ENCODE assay signal across 8 mouse cellular contexts in the genomic region with DNA sequence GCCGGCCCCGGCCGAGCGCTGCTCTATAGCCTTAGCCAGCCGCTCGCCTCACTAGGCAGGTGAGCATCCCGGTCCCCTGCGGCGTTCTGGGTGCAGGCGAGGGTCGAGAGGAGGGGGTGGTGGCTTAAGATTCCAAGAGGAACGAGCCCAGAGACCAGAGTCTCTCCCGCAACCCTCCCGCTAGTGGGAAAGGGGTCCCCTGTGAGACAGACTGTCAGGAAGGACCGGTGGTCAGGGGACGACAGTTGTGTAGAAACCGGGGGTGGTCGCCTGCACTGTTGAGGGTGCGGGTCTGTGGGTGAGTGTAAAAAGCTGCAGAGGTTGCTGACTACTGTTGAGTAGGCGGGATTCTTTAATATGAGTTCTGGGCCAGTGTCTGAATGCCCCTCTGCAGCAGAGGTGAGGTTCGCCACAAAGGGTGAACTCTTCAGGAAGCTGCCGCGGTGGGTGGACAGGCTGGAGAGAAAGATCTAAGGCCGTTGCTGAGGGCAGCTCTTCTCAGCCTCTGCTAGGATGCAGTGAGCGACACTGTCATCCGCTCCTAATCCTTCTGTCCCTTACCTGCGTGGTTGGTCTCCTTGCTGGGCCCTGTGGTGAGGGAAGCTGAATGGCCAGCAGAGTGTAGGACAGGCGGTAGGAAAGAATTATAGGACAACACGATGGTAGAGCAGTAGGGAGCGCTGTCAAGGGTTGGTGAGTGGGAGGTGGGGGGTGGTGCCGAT. TPM values are rescaled to one million over a fixed set of nuclear protein-coding genes. Genes with fewer than 3 reads are reported as not detected.
A peak's percentile ranks its signal among the peaks of the same experiment; 100 is the strongest.
DNase-seq lines count a peak whose midpoint lies in the region; ATAC-seq and TF ChIP-seq lines count a peak whose summit lies in the region.

No protein-coding gene starts in this region.

- H3K4me1 ChIP-seq in embryonic facial prominence, embryonic 11.5 days (ENCODE audit: control insufficient read depth, insufficient read depth, low read length) = peaks cover 3% of the 10 kb centered on the region
- H3K4me1 ChIP-seq in intestine, postnatal 0 days (replicated peaks; ENCODE audit: control insufficient read depth, insufficient read depth, low read length) = 0 out of 2 replicates have a peak, but pooled peaks cover 2% of the 10 kb centered on the region
- H3K4me1 ChIP-seq in neural tube, embryonic 12.5 days = peaks cover 13% of the 10 kb centered on the region

- no peaks in the 10 kb centered on the region for H3K36me3 ChIP-seq in embryonic facial prominence, embryonic 11.5 days (replicated peaks; ENCODE audit: control insufficient read depth, insufficient read depth, low read depth, low read length)
- no peaks in the 10 kb centered on the region for H3K36me3 ChIP-seq in intestine, postnatal 0 days (ENCODE audit: control insufficient read depth, insufficient read depth)
- no peaks in the 10 kb centered on the region for H3K36me3 ChIP-seq in neural tube, embryonic 12.5 days

- no peak for DNase-seq in layer of hippocampus, adult 2 months (ENCODE audit: low spot score in 2 of 2)
- DNase-seq in layer of hippocampus, adult 8-10 months (ENCODE audit: low spot score in 2 of 2) = no peak
- DNase-seq in embryonic facial prominence, embryonic 11.5 days (ENCODE audit: low spot score) = no peak
- DNase-seq in layer of hippocampus, postnatal 25 days (ENCODE audit: extremely low spot score in 1 of 2, low spot score in 1 of 2) = no peak
- no peak for DNase-seq in thymus, adult 18-20 months
- no peak for DNase-seq in left cerebral cortex, postnatal 4 days

- peak overlapping the region; percentile 34; the same call in 1 of the 2 replicates for H3K9ac ChIP-seq in embryonic facial prominence, embryonic 11.5 days (replicated peaks; ENCODE audit: low read length)
- peak overlapping the region; percentile 26; the same call in 1 of the 2 replicates for H3K9ac ChIP-seq in intestine, postnatal 0 days (ENCODE audit: low read depth, low read length)
- H3K9ac ChIP-seq in neural tube, embryonic 12.5 days = peak overlapping the region; percentile 56

- H3K27me3 ChIP-seq in embryonic facial prominence, embryonic 11.5 days (ENCODE audit: control insufficient read depth, insufficient read depth, low read length) = peaks cover 71% of the 10 kb centered on the region
- H3K27me3 ChIP-seq in intestine, postnatal 0 days (replicated peaks; ENCODE audit: control insufficient read depth, insufficient read depth, low read length) = peaks cover 86% of the 10 kb centered on the region
- peaks cover 92% of the 10 kb centered on the region for H3K27me3 ChIP-seq in neural tube, embryonic 12.5 days (replicated peaks)

- H3K27ac ChIP-seq in layer of hippocampus, adult 2 months = no peak overlapping the region
- H3K27ac ChIP-seq in embryonic facial prominence, embryonic 11.5 days (replicated peaks; ENCODE audit: low read depth, low read length) = no peak overlapping the region
- H3K27ac ChIP-seq in intestine, postnatal 0 days (ENCODE audit: low read depth, low read length) = no peak overlapping the region
- no peak overlapping the region for H3K27ac ChIP-seq in neural tube, embryonic 12.5 days

- no peaks in the 10 kb centered on the region for H3K9me3 ChIP-seq in embryonic facial prominence, embryonic 11.5 days (replicated peaks; ENCODE audit: control insufficient read depth, low read length)
- no peaks in the 10 kb centered on the region for H3K9me3 ChIP-seq in intestine, postnatal 0 days (ENCODE audit: control insufficient read depth)
- H3K9me3 ChIP-seq in neural tube, embryonic 12.5 days = no peaks in the 10 kb centered on the region

- intact Hi-C loops in left cerebral cortex, postnatal 4 days (cut with DNase I) = no loop called here

- WGBS in embryonic facial prominence, embryonic 11.5 days = under 1% methylated on average over 31 of the region's 31 CpGs
- WGBS in intestine, postnatal 0 days = 4% methylated on average over 31 of the region's 31 CpGs
- whole genome bisulfite sequencing in neural tube, embryonic 12.5 days = 1% methylated on average over 31 of the region's 31 CpGs

- peak overlapping the region; percentile 96 for H3K4me2 ChIP-seq in embryonic facial prominence, embryonic 11.5 days (ENCODE audit: low read depth, low read length)
- peak overlapping the region; percentile 79 for H3K4me2 ChIP-seq in intestine, postnatal 0 days (replicated peaks; ENCODE audit: low read depth)
- H3K4me2 ChIP-seq in neural tube, embryonic 12.5 days (replicated peaks) = peak overlapping the region; percentile 95

- H3K4me3 ChIP-seq in layer of hippocampus, adult 2 months = peak overlapping the region; percentile 56
- peak overlapping the region; percentile 45 for H3K4me3 ChIP-seq in embryonic facial prominence, embryonic 11.5 days (ENCODE audit: low read depth, low read length)
- H3K4me3 ChIP-seq in intestine, postnatal 0 days (ENCODE audit: low read depth, low read length) = peak overlapping the region; percentile 51
- H3K4me3 ChIP-seq in neural tube, embryonic 12.5 days = peak overlapping the region; percentile 48

- no peak; the same call in 1 of the 2 replicates for ATAC-seq in embryonic facial prominence, embryonic 11.5 days (replicated peaks; ENCODE audit: insufficient number of reproducible peaks, low FRiP score, low TSS enrichment, low read depth)
- peak; percentile 19; the same call in 1 of the 2 replicates for ATAC-seq in intestine, postnatal 0 days
- peak; percentile 25; the same call in 1 of the 2 replicates for ATAC-seq in neural tube, embryonic 12.5 days (ENCODE audit: low FRiP score, low read depth)

- TF ChIP-seq CTCF in layer of hippocampus, adult 2 months (conservative IDR thresholded peaks at IDR 0.05) = no peak
- no peak for TF ChIP-seq CTCF in intestine, postnatal 0 days (IDR thresholded peaks at IDR 0.05; ENCODE audit: low read depth)

RNA-seq across cellular contexts. Expression of a gene that starts 7.5 kb away (rescaled TPM):
- total RNA-seq in layer of hippocampus, adult 2 months (2021) = 1 to 10 TPM in 1 of 2 experiments, under 1 TPM in 1; 0.86 to 1.0 TPM
- total RNA-seq in layer of hippocampus, adult 8-10 months (2022) = 1 to 10 TPM; 1.1 to 2.6 (median 1.7) TPM
- polyA plus RNA-seq in embryonic facial prominence, embryonic 11.5 days (2014; fragmentation: Nextera tagmentation; extraction: Ambion mirVana) = 4.8 and 5.3 TPM in 2 replicates
- polyA plus RNA-seq in intestine, postnatal 0 days (2015; fragmentation: Nextera tagmentation; extraction: Ambion mirVana) = 0.22 and 0.27 TPM in 2 replicates
- 3.0 and 3.3 TPM in 2 replicates for polyA plus RNA-seq in neural tube, embryonic 12.5 days (2016; fragmentation: Nextera tagmentation; extraction: Ambion mirVana)
- 1 to 10 TPM; 1.1 to 1.5 TPM for total RNA-seq in layer of hippocampus, postnatal 25 days (2021)
- total RNA-seq in left cerebral cortex, postnatal 4 days (2021) = 1 to 10 TPM; 2.1 to 2.4 TPM

RNA-seq across cellular contexts. Expression of a gene that starts 24.8 kb away (rescaled TPM):
- total RNA-seq in layer of hippocampus, adult 2 months (2021) = under 1 TPM in 1 of 2 experiments, not detected in 1; 0.96 TPM
- 1 to 10 TPM in 1 of 4 experiments, under 1 TPM in 3; 0.54 to 1.5 (median 0.74) TPM for total RNA-seq in layer of hippocampus, adult 8-10 months (2022)
- polyA plus RNA-seq in embryonic facial prominence, embryonic 11.5 days (2014; fragmentation: Nextera tagmentation; extraction: Ambion mirVana) = 11.3 and 13.1 TPM in 2 replicates
- 358 and 402 TPM in 2 replicates for polyA plus RNA-seq in intestine, postnatal 0 days (2015; fragmentation: Nextera tagmentation; extraction: Ambion mirVana)
- 8.0 and 9.5 TPM in 2 replicates for polyA plus RNA-seq in neural tube, embryonic 12.5 days (2016; fragmentation: Nextera tagmentation; extraction: Ambion mirVana)
- total RNA-seq in layer of hippocampus, postnatal 25 days (2021) = under 1 TPM in 1 of 2 experiments, not detected in 1; 0.71 TPM
- total RNA-seq in left cerebral cortex, postnatal 4 days (2021) = under 1 TPM; 0.84 to 0.95 TPM
